Mouse (Mus musculus): ENCODE measurements around the gene Dusp18.
"Not testable (repeated sequence)": the region's sequence is repeated elsewhere in the genome, so short reads cannot be mapped to it uniquely, and the experiment has no call there.

The Dusp18 gene

GRCm38 (mm10) chr11:3893970-3894369 is 1.1 kb upstream of the Dusp18 start:
- DNase-seq (ENCODE audit: low spot score) = no peak

GRCm38 (mm10) chr11:3895458-3895857 is 418 bp downstream of the Dusp18 start:
- DNase-seq (ENCODE audit: low spot score) = no peak

GRCm38 (mm10) chr11:3895933-3896332 is 893 bp downstream of the Dusp18 start:
- no peak for DNase-seq (ENCODE audit: low spot score)

- no peak for DNase-seq (ENCODE audit: low spot score)
Observed at GRCm38 (mm10) chr11:3900296-3900695, 5.3 kb downstream of the Dusp18 start.

GRCm38 (mm10) chr11:3902516-3902915 is 7.5 kb downstream of the Dusp18 start:
- no peak for DNase-seq (ENCODE audit: low spot score)

GRCm38 (mm10) chr11:3903046-3903445 is 8.0 kb downstream of the Dusp18 start:
- DNase-seq (ENCODE audit: low spot score) = no peak

GRCm38 (mm10) chr11:3904673-3905072 is 9.6 kb downstream of the Dusp18 start:
- DNase-seq (ENCODE audit: low spot score) = no peak

GRCm38 (mm10) chr11:3905446-3905845 is 10.4 kb downstream of the Dusp18 start:
- DNase-seq (ENCODE audit: low spot score) = no peak

- DNase-seq (ENCODE audit: low spot score) = no peak
Observed at GRCm38 (mm10) chr11:3909236-3909635, 14.2 kb downstream of the Dusp18 start.

- no peak for DNase-seq (ENCODE audit: low spot score)
Observed at GRCm38 (mm10) chr11:3910513-3911310, 15.7 kb downstream of the Dusp18 start.

- not testable (repeated sequence) for DNase-seq (ENCODE audit: low spot score)
Observed at GRCm38 (mm10) chr11:3911440-3911839, 16.4 kb downstream of the Dusp18 start.

- no peak for DNase-seq (ENCODE audit: low spot score)
Observed at GRCm38 (mm10) chr11:3912100-3912874, 17.2 kb downstream of the Dusp18 start.

GRCm38 (mm10) chr11:3912875-3913271 is 17.8 kb downstream of the Dusp18 start:
- DNase-seq (ENCODE audit: low spot score) = peak; percentile 30

GRCm38 (mm10) chr11:3913316-3914108 is 18.5 kb downstream of the Dusp18 start:
- DNase-seq (ENCODE audit: low spot score) = peak; percentile 89

GRCm38 (mm10) chr11:3914109-3914840 is 19.2 kb downstream of the Dusp18 start, which contains the start of gene Slc35e4:
Gene Slc35e4 (minus strand): TSS chr11:3914664.
- DNase-seq (ENCODE audit: low spot score) = peak; percentile 90

GRCm38 (mm10) chr11:3918738-3919137 is 23.7 kb downstream of the Dusp18 start:
- peak; percentile 32 for DNase-seq (ENCODE audit: low spot score)

GRCm38 (mm10) chr11:3920476-3920875 is 25.4 kb downstream of the Dusp18 start:
- no peak for DNase-seq (ENCODE audit: low spot score)

GRCm38 (mm10) chr11:3921281-3921850 is 26.3 kb downstream of the Dusp18 start:
- peak; percentile 74 for DNase-seq (ENCODE audit: low spot score)

GRCm38 (mm10) chr11:3922115-3922514 is 27.1 kb downstream of the Dusp18 start:
- no peak for DNase-seq (ENCODE audit: low spot score)

- DNase-seq (ENCODE audit: low spot score) = no peak
Observed at GRCm38 (mm10) chr11:3922731-3923130, 27.7 kb downstream of the Dusp18 start.

- DNase-seq (ENCODE audit: low spot score) = no peak
Observed at GRCm38 (mm10) chr11:3925916-3926315, 30.9 kb downstream of the Dusp18 start.

Data from embryo, embryonic 10 days (tissue).